Mouse (Mus musculus): ENCODE measurements around the gene Cenpm. TPM values are rescaled to one million over a fixed set of nuclear protein-coding genes. Genes with fewer than 3 reads are reported as not detected.

The Cenpm gene
- polyA plus RNA-seq, 1 experiment = 43.2 TPM

DNA sequence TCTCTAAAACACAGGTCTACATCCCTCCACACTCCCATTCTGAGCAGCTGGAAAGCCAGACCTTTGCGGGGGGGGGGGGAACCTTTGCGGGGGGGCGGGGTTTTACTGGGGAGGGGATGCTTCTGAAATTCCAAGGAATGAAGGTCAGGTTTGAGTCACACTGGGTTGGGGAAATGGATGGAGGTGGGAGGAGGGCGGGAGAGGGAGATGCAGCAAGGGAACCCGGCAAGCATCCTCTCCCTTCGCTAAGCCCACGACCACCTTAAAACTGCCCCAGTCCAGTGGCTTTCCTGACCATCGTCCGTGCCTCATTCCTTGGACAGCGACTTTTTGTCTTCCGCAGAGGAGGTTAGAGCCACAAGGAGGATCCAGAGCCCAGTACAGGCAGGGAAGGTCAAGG is 33.3 kb downstream of the Cenpm start:
- H3K9me3 ChIP-seq (replicated peaks; ENCODE audit: control insufficient read depth, insufficient read depth, low read length, poor library complexity, severe bottlenecking) = no peaks in the 10 kb centered on the region
- H3K27me3 ChIP-seq (ENCODE audit: control insufficient read depth, insufficient read depth, low read length, poor library complexity, severe bottlenecking) = peaks cover 1% of the 10 kb centered on the region; the same call in 1 of the 2 replicates
- peak overlapping the region; percentile 88 for H3K9ac ChIP-seq (ENCODE audit: low read depth, poor library complexity, severe bottlenecking)
- H3K36me3 ChIP-seq (ENCODE audit: control insufficient read depth, insufficient read depth, low read length, poor library complexity, severe bottlenecking) = no peaks in the 10 kb centered on the region
- H3K4me3 ChIP-seq (ENCODE audit: low read depth, low read length) = peak overlapping the region; percentile 75
- H3K27ac ChIP-seq (ENCODE audit: insufficient read depth, low read length) = no peak overlapping the region
- H3K4me1 ChIP-seq (ENCODE audit: control insufficient read depth, insufficient read depth, low read length) = peaks cover 11% of the 10 kb centered on the region
- TF ChIP-seq CTCF (IDR thresholded peaks at IDR 0.05; ENCODE audit: low read depth, low read length) (no peak), POLR2A (IDR thresholded peaks at IDR 0.05; ENCODE audit: insufficient read depth, low read length) (no peak), EP300 (IDR thresholded peaks at IDR 0.05; ENCODE audit: insufficient read depth, low read depth, low read length) (no peak)

DNA sequence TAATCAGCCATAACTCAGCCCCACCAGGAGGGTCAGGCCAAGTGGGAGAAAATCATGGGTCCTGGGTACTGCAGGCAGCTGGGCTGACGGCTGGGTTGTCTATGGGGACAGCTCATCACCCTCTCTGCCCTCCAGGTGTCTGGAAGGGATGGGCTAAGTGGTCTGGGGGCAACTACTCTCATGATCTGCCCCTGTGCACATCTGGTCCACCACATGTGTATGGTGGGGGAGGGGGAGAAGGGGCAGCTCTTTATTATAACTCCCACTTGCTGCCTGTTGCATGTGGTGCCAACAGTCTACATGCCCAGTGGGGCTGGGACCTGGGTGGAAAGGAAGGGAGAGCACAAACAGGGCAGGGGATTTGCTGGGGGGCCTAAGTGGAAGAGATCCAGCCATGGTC is 33.7 kb downstream of the Cenpm start:
- H3K9ac ChIP-seq (ENCODE audit: low read depth, poor library complexity, severe bottlenecking) = no peak overlapping the region
- no peak for TF ChIP-seq POLR2A (IDR thresholded peaks at IDR 0.05; ENCODE audit: insufficient read depth, low read length)
- no peak for TF ChIP-seq EP300 (IDR thresholded peaks at IDR 0.05; ENCODE audit: insufficient read depth, low read depth, low read length)
- TF ChIP-seq CTCF (IDR thresholded peaks at IDR 0.05; ENCODE audit: low read depth, low read length) = no peak
- H3K9me3 ChIP-seq (replicated peaks; ENCODE audit: control insufficient read depth, insufficient read depth, low read length, poor library complexity, severe bottlenecking) = no peaks in the 10 kb centered on the region
- H3K27me3 ChIP-seq (ENCODE audit: control insufficient read depth, insufficient read depth, low read length, poor library complexity, severe bottlenecking) = peaks cover 1% of the 10 kb centered on the region; the same call in 1 of the 2 replicates
- H3K4me3 ChIP-seq (ENCODE audit: low read depth, low read length) = no peak overlapping the region
- H3K36me3 ChIP-seq (ENCODE audit: control insufficient read depth, insufficient read depth, low read length, poor library complexity, severe bottlenecking) = no peaks in the 10 kb centered on the region
- no peak overlapping the region for H3K27ac ChIP-seq (ENCODE audit: insufficient read depth, low read length)
- H3K4me1 ChIP-seq (ENCODE audit: control insufficient read depth, insufficient read depth, low read length) = peaks cover 12% of the 10 kb centered on the region

DNA sequence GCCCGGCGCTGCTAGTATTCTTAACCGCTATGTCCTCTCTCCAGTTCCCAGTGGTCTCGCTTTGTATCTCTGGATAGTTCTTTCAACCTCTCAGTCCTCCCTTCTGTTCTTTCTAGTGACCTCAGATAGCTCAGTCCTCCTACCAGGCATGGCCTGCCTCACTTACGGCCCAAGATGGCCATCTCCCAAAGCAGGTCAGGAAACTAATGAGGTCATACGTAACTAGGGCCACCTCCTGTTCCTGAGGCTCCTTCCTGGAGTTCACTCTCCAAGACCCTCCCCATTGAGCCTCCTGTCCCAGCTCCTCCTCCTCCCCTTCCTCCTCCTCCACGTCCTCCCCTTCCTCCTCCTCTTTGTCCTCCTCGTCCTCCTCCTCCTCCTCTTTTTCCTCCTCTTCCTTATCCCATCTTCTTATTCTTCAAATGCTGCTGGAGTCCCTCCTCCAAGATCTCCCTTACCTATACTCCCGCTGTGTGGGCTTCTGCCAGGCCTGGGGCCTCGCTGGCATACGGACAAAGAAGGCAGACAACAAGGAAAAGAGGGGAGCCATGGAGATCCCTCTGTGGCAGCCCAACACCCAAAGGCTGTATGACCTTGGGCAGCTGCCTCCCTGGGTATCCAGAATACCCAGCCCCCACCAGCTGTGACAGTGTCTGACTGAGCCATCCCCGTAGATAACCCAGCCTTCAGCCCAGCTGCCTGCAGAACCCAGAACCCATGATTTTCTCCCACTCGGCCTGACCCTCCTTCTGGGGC is 35.1 kb downstream of the Cenpm start:
- no peak overlapping the region for H3K27ac ChIP-seq (ENCODE audit: insufficient read depth, low read length)
- no peaks in the 10 kb centered on the region; the same call in 1 of the 2 replicates for H3K36me3 ChIP-seq (ENCODE audit: control insufficient read depth, insufficient read depth, low read length, poor library complexity, severe bottlenecking)
- no peak for TF ChIP-seq EP300 (IDR thresholded peaks at IDR 0.05; ENCODE audit: insufficient read depth, low read depth, low read length)
- no peak for TF ChIP-seq POLR2A (IDR thresholded peaks at IDR 0.05; ENCODE audit: insufficient read depth, low read length)
- no peak for TF ChIP-seq CTCF (IDR thresholded peaks at IDR 0.05; ENCODE audit: low read depth, low read length)
- H3K27me3 ChIP-seq (ENCODE audit: control insufficient read depth, insufficient read depth, low read length, poor library complexity, severe bottlenecking) = peaks cover 1% of the 10 kb centered on the region; the same call in 1 of the 2 replicates
- H3K4me3 ChIP-seq (ENCODE audit: low read depth, low read length) = no peak overlapping the region
- no peak overlapping the region for H3K9ac ChIP-seq (ENCODE audit: low read depth, poor library complexity, severe bottlenecking)
- peaks cover 9% of the 10 kb centered on the region for H3K4me1 ChIP-seq (ENCODE audit: control insufficient read depth, insufficient read depth, low read length)
- H3K9me3 ChIP-seq (replicated peaks; ENCODE audit: control insufficient read depth, insufficient read depth, low read length, poor library complexity, severe bottlenecking) = no peaks in the 10 kb centered on the region

- no peaks in the 10 kb centered on the region; the same call in 1 of the 2 replicates for H3K36me3 ChIP-seq (ENCODE audit: control insufficient read depth, insufficient read depth, low read length, poor library complexity, severe bottlenecking)
- H3K9ac ChIP-seq (ENCODE audit: low read depth, poor library complexity, severe bottlenecking) = no peak overlapping the region
- H3K27me3 ChIP-seq (ENCODE audit: control insufficient read depth, insufficient read depth, low read length, poor library complexity, severe bottlenecking) = peaks cover 1% of the 10 kb centered on the region; the same call in 1 of the 2 replicates
- H3K4me3 ChIP-seq (ENCODE audit: low read depth, low read length) = no peak overlapping the region
- TF ChIP-seq CTCF (IDR thresholded peaks at IDR 0.05; ENCODE audit: low read depth, low read length) (no peak), EP300 (IDR thresholded peaks at IDR 0.05; ENCODE audit: insufficient read depth, low read depth, low read length) (no peak), POLR2A (IDR thresholded peaks at IDR 0.05; ENCODE audit: insufficient read depth, low read length) (no peak)
- H3K4me1 ChIP-seq (ENCODE audit: control insufficient read depth, insufficient read depth, low read length) = peaks cover 9% of the 10 kb centered on the region
- no peaks in the 10 kb centered on the region for H3K9me3 ChIP-seq (replicated peaks; ENCODE audit: control insufficient read depth, insufficient read depth, low read length, poor library complexity, severe bottlenecking)
- no peak overlapping the region for H3K27ac ChIP-seq (ENCODE audit: insufficient read depth, low read length)
Measured at GRCm38 (mm10) chr15:82208307-82208706, 36.2 kb downstream of the Cenpm start.

DNA sequence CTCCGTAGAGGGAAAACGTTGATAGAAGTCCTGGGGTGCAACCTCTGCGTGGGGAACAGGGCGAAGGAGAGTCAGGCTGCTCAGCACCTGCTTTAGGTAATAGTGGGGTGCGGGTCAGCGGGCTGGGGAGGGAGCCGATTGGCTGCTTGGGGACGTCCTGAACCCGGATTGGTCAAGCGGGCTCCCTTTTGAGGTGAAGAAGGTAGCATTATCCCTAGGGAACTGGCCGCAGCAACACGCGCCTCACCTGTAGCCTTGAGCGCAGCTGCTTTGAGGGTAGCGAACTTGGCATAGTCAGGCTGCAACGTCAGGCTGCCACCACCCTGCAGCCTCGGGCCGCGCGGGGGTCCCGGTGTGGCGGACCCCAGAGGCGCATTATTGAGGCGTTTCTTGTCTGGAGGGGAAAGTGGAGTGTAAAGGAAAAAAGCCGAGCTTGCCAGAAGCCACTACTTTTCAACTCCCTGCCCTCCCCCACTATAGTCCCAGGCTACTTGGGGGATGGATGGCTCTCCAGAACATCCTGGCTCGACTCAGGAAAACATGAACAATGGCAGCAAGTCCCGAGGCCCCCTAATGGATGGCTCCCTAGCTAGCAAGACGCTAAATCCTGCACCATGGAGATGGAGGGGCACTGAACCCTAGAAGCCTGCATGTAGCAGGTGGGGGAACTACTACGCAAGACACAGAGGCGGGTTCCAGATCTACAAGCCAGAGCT is 36.9 kb downstream of the Cenpm start:
- no peaks in the 10 kb centered on the region; the same call in 1 of the 2 replicates for H3K36me3 ChIP-seq (ENCODE audit: control insufficient read depth, insufficient read depth, low read length, poor library complexity, severe bottlenecking)
- H3K4me3 ChIP-seq (ENCODE audit: low read depth, low read length) = no peak overlapping the region; the same call in 1 of the 2 replicates
- no peak for TF ChIP-seq CTCF (IDR thresholded peaks at IDR 0.05; ENCODE audit: low read depth, low read length)
- TF ChIP-seq EP300 (IDR thresholded peaks at IDR 0.05; ENCODE audit: insufficient read depth, low read depth, low read length) = no peak
- no peak for TF ChIP-seq POLR2A (IDR thresholded peaks at IDR 0.05; ENCODE audit: insufficient read depth, low read length)
- no peak overlapping the region for H3K27ac ChIP-seq (ENCODE audit: insufficient read depth, low read length)
- peaks cover 9% of the 10 kb centered on the region for H3K4me1 ChIP-seq (ENCODE audit: control insufficient read depth, insufficient read depth, low read length)
- peak overlapping the region; percentile 32; the same call in 1 of the 2 replicates for H3K9ac ChIP-seq (ENCODE audit: low read depth, poor library complexity, severe bottlenecking)
- H3K27me3 ChIP-seq (ENCODE audit: control insufficient read depth, insufficient read depth, low read length, poor library complexity, severe bottlenecking) = peaks cover 1% of the 10 kb centered on the region; the same call in 1 of the 2 replicates
- H3K9me3 ChIP-seq (replicated peaks; ENCODE audit: control insufficient read depth, insufficient read depth, low read length, poor library complexity, severe bottlenecking) = no peaks in the 10 kb centered on the region

Measured in ES-Bruce4 (cell line).